Mouse (Mus musculus): Measurements from ENCODE around the gene Rab3b. TPM values are rescaled to one million over a fixed set of nuclear protein-coding genes. Genes with fewer than 3 reads are reported as not detected.

Gene Rab3b
- polyA plus RNA-seq, 2 experiments = 1.3 to 2.2 TPM

- peak; percentile 55 for ATAC-seq (ENCODE audit: insufficient read depth)
- H3K36me3 ChIP-seq (replicated peaks; ENCODE audit: control insufficient read depth, insufficient read depth, low read depth) = no peaks in the 10 kb centered on the region
- peaks cover 14 to 20% of the 10 kb centered on the region in 2 experiments for H3K4me1 ChIP-seq (replicated peaks; ENCODE audit: control insufficient read depth in 2 of 2, insufficient read depth in 2 of 2, low read length in 1 of 2)
- no peak for DNase-seq (ENCODE audit: low read depth in 3 of 3, low spot score in 3 of 3)
- 76% methylated on average over 6 of the region's 6 CpGs for WGBS (ENCODE audit: insufficient replicate concordance)
- no peaks in the 10 kb centered on the region for H3K9me3 ChIP-seq (ENCODE audit: control insufficient read depth, low read length)
- peak overlapping the region; percentile 38 for H3K9ac ChIP-seq (replicated peaks)
- H3K4me3 ChIP-seq (ENCODE audit: insufficient read depth in 1 of 2, low read depth in 2 of 2, low read length in 2 of 2) = no peak overlapping the region
- no peaks in the 10 kb centered on the region for H3K27me3 ChIP-seq (ENCODE audit: control insufficient read depth, insufficient read depth, low read length)
- peak overlapping the region; percentile 57 for H3K4me2 ChIP-seq (ENCODE audit: low read depth)
- peak overlapping the region; percentile 75 for H3K27ac ChIP-seq
- TF ChIP-seq EP300 (IDR thresholded peaks at IDR 0.05; ENCODE audit: low read depth) (no peak), CTCF (IDR thresholded peaks at IDR 0.05; ENCODE audit: low read depth) (no peak)
These were observed 111.7 kb downstream of the Rab3b start for GRCm38 (mm10) chr4:108990571-108990970.

DNA sequence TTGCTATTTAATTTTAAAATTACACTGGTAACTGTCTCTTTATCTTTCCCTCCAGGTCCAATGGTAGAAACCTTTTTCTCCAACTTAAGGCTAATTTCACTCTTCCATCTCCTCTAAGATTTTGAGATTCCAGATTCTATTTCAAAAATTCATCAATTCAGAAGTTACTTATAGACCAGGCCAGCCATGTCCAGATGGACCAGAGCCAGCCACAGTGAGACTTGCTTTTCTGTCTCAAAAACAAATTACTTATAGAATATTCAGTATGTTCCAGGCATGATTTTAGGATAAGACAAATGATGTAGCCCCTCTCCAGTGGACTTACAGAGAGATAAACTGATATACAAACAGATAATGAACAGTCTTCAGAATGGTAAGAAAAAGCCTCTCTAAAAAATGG is 112.9 kb downstream of the Rab3b start:
- ATAC-seq (ENCODE audit: insufficient read depth) = no peak
- no peaks in the 10 kb centered on the region for H3K27me3 ChIP-seq (ENCODE audit: control insufficient read depth, insufficient read depth, low read length)
- H3K9me3 ChIP-seq (ENCODE audit: control insufficient read depth, low read length) = no peaks in the 10 kb centered on the region
- TF ChIP-seq EP300 (IDR thresholded peaks at IDR 0.05; ENCODE audit: low read depth) = no peak
- TF ChIP-seq CTCF (IDR thresholded peaks at IDR 0.05; ENCODE audit: low read depth) = no peak
- H3K9ac ChIP-seq (replicated peaks) = no peak overlapping the region
- DNase-seq (ENCODE audit: low read depth in 3 of 3, low spot score in 3 of 3) = no peak
- no peaks in the 10 kb centered on the region for H3K36me3 ChIP-seq (replicated peaks; ENCODE audit: control insufficient read depth, insufficient read depth, low read depth)
- H3K4me2 ChIP-seq (ENCODE audit: low read depth) = no peak overlapping the region
- H3K27ac ChIP-seq = no peak overlapping the region
- peaks cover 14 to 20% of the 10 kb centered on the region in 2 experiments for H3K4me1 ChIP-seq (replicated peaks; ENCODE audit: control insufficient read depth in 2 of 2, insufficient read depth in 2 of 2, low read length in 1 of 2)
- H3K4me3 ChIP-seq (ENCODE audit: insufficient read depth in 1 of 2, low read depth in 2 of 2, low read length in 2 of 2) = no peak overlapping the region

Other genes with a start within 250 kb of the Rab3b start
- 0.01 TPM in 1 of 2 replicates, not detected in the other for gene 3110021N24Rik, start 159.4 kb upstream of the Rab3b start, polyA plus RNA-seq (2012; rRNA removed)
- not detected in 2 replicates for gene 3110021N24Rik, start 159.4 kb upstream of the Rab3b start, polyA plus RNA-seq (2014; fragmentation: Nextera tagmentation; extraction: Ambion mirVana)
- 0.43 and 0.56 TPM in 2 replicates for gene Zfyve9, start 98.3 kb upstream of the Rab3b start, polyA plus RNA-seq (2012; rRNA removed)
- gene Zfyve9, start 98.3 kb upstream of the Rab3b start, polyA plus RNA-seq (2014; fragmentation: Nextera tagmentation; extraction: Ambion mirVana) = 0.32 and 0.43 TPM in 2 replicates
- 11.1 and 22.1 TPM in 2 replicates for gene Btf3l4, start 45.4 kb upstream of the Rab3b start, polyA plus RNA-seq (2012; rRNA removed)
- gene Btf3l4, start 45.4 kb upstream of the Rab3b start, polyA plus RNA-seq (2014; fragmentation: Nextera tagmentation; extraction: Ambion mirVana) = 47.6 and 49.4 TPM in 2 replicates
- 7.8 and 12.4 TPM in 2 replicates for gene Txndc12, start 44.5 kb upstream of the Rab3b start, polyA plus RNA-seq (2012; rRNA removed)
- 25.1 and 26.3 TPM in 2 replicates for gene Txndc12, start 44.5 kb upstream of the Rab3b start, polyA plus RNA-seq (2014; fragmentation: Nextera tagmentation; extraction: Ambion mirVana)
- gene Kti12, start 31.3 kb upstream of the Rab3b start, polyA plus RNA-seq (2012; rRNA removed) = 25.4 and 29.9 TPM in 2 replicates
- 38.0 and 41.0 TPM in 2 replicates for gene Kti12, start 31.3 kb upstream of the Rab3b start, polyA plus RNA-seq (2014; fragmentation: Nextera tagmentation; extraction: Ambion mirVana)
- 0.10 TPM in 1 of 2 replicates, not detected in the other for gene A730015C16Rik, start 30.4 kb upstream of the Rab3b start, polyA plus RNA-seq (2012; rRNA removed)
- gene A730015C16Rik, start 30.4 kb upstream of the Rab3b start, polyA plus RNA-seq (2014; fragmentation: Nextera tagmentation; extraction: Ambion mirVana) = 0.23 TPM in 1 of 2 replicates, not detected in the other
- gene Nrd1, start 121.6 kb downstream of the Rab3b start, polyA plus RNA-seq (2012; rRNA removed) = 31.8 and 40.4 TPM in 2 replicates
- gene Nrd1, start 121.6 kb downstream of the Rab3b start, polyA plus RNA-seq (2014; fragmentation: Nextera tagmentation; extraction: Ambion mirVana) = 23.0 and 23.6 TPM in 2 replicates

All from liver, embryonic 14.5 days (tissue).